Comparison of ENCODE assay signal across 9 mouse cellular contexts in the genomic region with DNA sequence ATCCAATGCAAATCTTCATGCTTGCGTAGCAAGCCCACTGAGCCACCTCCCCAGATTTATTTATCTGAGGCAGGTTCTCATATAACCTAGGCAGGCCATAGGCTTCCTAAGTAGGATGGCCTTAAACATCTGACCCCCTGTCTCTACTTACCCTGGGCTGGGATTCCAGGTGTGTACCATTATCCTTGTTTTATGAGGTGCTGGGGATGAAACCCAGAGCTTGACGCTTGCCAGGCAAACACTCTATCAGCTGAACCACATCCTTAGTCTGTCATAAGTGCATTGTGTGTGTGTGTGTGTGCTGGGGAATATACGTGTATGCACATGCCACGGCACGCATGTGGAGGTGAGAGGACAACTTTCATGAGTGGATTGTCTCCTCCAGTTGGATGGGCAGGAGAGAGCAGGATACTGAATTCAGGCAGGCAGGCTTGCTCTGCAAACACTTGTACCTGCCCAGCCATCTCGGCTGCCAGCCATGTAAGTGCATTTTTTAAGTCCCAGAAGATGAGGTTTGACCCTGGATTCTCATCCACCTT. TPM values are rescaled to one million over a fixed set of nuclear protein-coding genes. Genes with fewer than 3 reads are reported as not detected.
DNase-seq lines count a peak whose midpoint lies in the region; ATAC-seq and TF ChIP-seq lines count a peak whose summit lies in the region.
"Had no signal": no experiment of that assay in that cellular context is flagged by ENCODE, and none has a peak within 500 bp of the region (broad histone marks: within the 10 kb centered on the region; RNA-seq: fewer than 3 reads in every experiment).

No protein-coding gene starts in this region.

- peaks cover 27% of the 10 kb centered on the region; the same call in 1 of the 2 replicates for H3K4me1 ChIP-seq in kidney, postnatal 0 days (replicated peaks; ENCODE audit: insufficient read depth, low read length)
- H3K4me1 ChIP-seq in embryonic facial prominence, embryonic 12.5 days: peaks cover 18% of the 10 kb centered on the region; the same call in 1 of the 2 replicates
- H3K4me1 ChIP-seq in intestine, embryonic 16.5 days (ENCODE audit: control insufficient read depth, insufficient read depth, low read length): peaks cover 24% of the 10 kb centered on the region

- H3K79me2 ChIP-seq in macrophage (ENCODE audit: inconsistent target): peaks cover 37% of the 10 kb centered on the region

- WGBS in kidney, postnatal 0 days: 78% methylated on average over 6 of the region's 6 CpGs
- WGBS in embryonic facial prominence, embryonic 12.5 days: 86% methylated on average over 6 of the region's 6 CpGs
- WGBS in intestine, embryonic 16.5 days: 76% methylated on average over 6 of the region's 6 CpGs
- 43% methylated on average over 5 of the region's 6 CpGs for WGBS in macrophage (ENCODE audit: missing documents)

- TF ChIP-seq CTCF in kidney, postnatal 0 days (IDR thresholded peaks at IDR 0.05; ENCODE audit: low read depth): no peak

- intact Hi-C loops in left cerebral cortex, postnatal 14 days (cut with DNase I): no loop called here

- no peak for DNase-seq in kidney, postnatal 0 days (ENCODE audit: low spot score)
- DNase-seq in kidney, postnatal 4 days: no peak
- DNase-seq in left cerebral cortex, postnatal 14 days (ENCODE audit: low spot score in 2 of 2): no peak
- no peak for DNase-seq in embryo, embryonic 9.5 days (ENCODE audit: extremely low spot score)
- DNase-seq: gastrocnemius, postnatal 14 days had no signal

- H3K4me3 ChIP-seq in kidney, postnatal 0 days (replicated peaks; ENCODE audit: low read depth, low read length): peak overlapping the region; percentile 57; the same call in 1 of the 2 replicates
- H3K4me3 ChIP-seq in embryonic facial prominence, embryonic 12.5 days: no peak overlapping the region
- peak overlapping the region; percentile 56 for H3K4me3 ChIP-seq in intestine, embryonic 16.5 days (ENCODE audit: low read length)
- peak overlapping the region; percentile 88 for H3K4me3 ChIP-seq in macrophage (ENCODE audit: inconsistent target)

- peak overlapping the region; percentile 99 for H3K27ac ChIP-seq in kidney, postnatal 0 days
- H3K27ac ChIP-seq in embryonic facial prominence, embryonic 12.5 days: no peak overlapping the region
- H3K27ac ChIP-seq in intestine, embryonic 16.5 days (ENCODE audit: low read length): 0 out of 2 replicates have a peak overlapping the region, but pooled peaks have one; percentile 93
- peak overlapping the region; percentile 96 for H3K27ac ChIP-seq in macrophage
- H3K27ac ChIP-seq: neural tube, embryonic 12.5 days had no signal

- H3K9ac ChIP-seq in kidney, postnatal 0 days (ENCODE audit: low read depth, low read length): peak overlapping the region; percentile 83; the same call in 1 of the 2 replicates
- no peak overlapping the region for H3K9ac ChIP-seq in embryonic facial prominence, embryonic 12.5 days
- peak overlapping the region; percentile 87 for H3K9ac ChIP-seq in intestine, embryonic 16.5 days (ENCODE audit: low read depth, low read length)

- peaks cover 7% of the 10 kb centered on the region for H3K36me3 ChIP-seq in kidney, postnatal 0 days (ENCODE audit: insufficient read depth, low read length)
- H3K36me3 ChIP-seq in embryonic facial prominence, embryonic 12.5 days: peaks cover 9% of the 10 kb centered on the region
- H3K36me3 ChIP-seq in intestine, embryonic 16.5 days (ENCODE audit: control insufficient read depth, insufficient read depth, low read length): peaks cover 9% of the 10 kb centered on the region
- H3K36me3 ChIP-seq in macrophage (ENCODE audit: inconsistent target): peaks cover 42% of the 10 kb centered on the region
- H3K36me3 ChIP-seq: neural tube, embryonic 12.5 days had no signal

- H3K4me2 ChIP-seq in kidney, postnatal 0 days (ENCODE audit: low read length): peak overlapping the region; percentile 71
- peak overlapping the region; percentile 22; the same call in 1 of the 2 replicates for H3K4me2 ChIP-seq in embryonic facial prominence, embryonic 12.5 days (replicated peaks)
- H3K4me2 ChIP-seq in intestine, embryonic 16.5 days (ENCODE audit: low read depth, low read length): peak overlapping the region; percentile 81

- H3K27me3 ChIP-seq in kidney, postnatal 0 days (ENCODE audit: insufficient read depth, low read length): no peaks in the 10 kb centered on the region
- H3K27me3 ChIP-seq in embryonic facial prominence, embryonic 12.5 days: no peaks in the 10 kb centered on the region
- no peaks in the 10 kb centered on the region for H3K27me3 ChIP-seq in intestine, embryonic 16.5 days (replicated peaks; ENCODE audit: control insufficient read depth, insufficient read depth, low read length)

- ATAC-seq in kidney, postnatal 0 days (replicated peaks; ENCODE audit: low FRiP score, low read depth): no peak
- ATAC-seq in embryonic facial prominence, embryonic 12.5 days (ENCODE audit: insufficient number of reproducible peaks, insufficient read depth, low FRiP score, low TSS enrichment): no peak
- no peak for ATAC-seq in intestine, embryonic 16.5 days

- H3K9me3 ChIP-seq in kidney, postnatal 0 days (replicated peaks; ENCODE audit: low read length): no peaks in the 10 kb centered on the region
- H3K9me3 ChIP-seq in embryonic facial prominence, embryonic 12.5 days: no peaks in the 10 kb centered on the region; the same call in 1 of the 2 replicates
- no peaks in the 10 kb centered on the region for H3K9me3 ChIP-seq in intestine, embryonic 16.5 days (ENCODE audit: control insufficient read depth, low read length)
- H3K9me3 ChIP-seq: neural tube, embryonic 12.5 days had no signal

RNA-seq across cellular contexts. Expression of gene Vamp8, which starts 1.6 kb away (rescaled TPM):
- polyA plus RNA-seq in kidney, postnatal 0 days (2015; fragmentation: Nextera tagmentation; extraction: Ambion mirVana): 228 and 241 TPM in 2 replicates
- 90.7 and 98.1 TPM in 2 replicates for polyA plus RNA-seq in embryonic facial prominence, embryonic 12.5 days (2016; fragmentation: Nextera tagmentation; extraction: Ambion mirVana)
- 251 and 269 TPM in 2 replicates for polyA plus RNA-seq in intestine, embryonic 16.5 days (2015; fragmentation: Nextera tagmentation; extraction: Ambion mirVana)
- 100 to 1,000 TPM in 10 of 26 experiments, 10 to 100 TPM in 16; 16.9 to 163 (median 75.1) TPM for total RNA-seq in macrophage (2018; cell fraction: chromatin; rRNA removed)
- 100 to 1,000 TPM; 200 to 428 (median 318) TPM for total RNA-seq in macrophage (2018; cell fraction: cytosol; rRNA removed)
- 100 to 1,000 TPM in 14 of 26 experiments, 10 to 100 TPM in 12; 43.4 to 251 (median 145) TPM for total RNA-seq in macrophage (2018; cell fraction: nucleus; rRNA removed)
- 344 to 401 TPM (median 347 TPM) in 3 replicates for polyA plus RNA-seq in macrophage (2018)
- total RNA-seq in left cerebral cortex, postnatal 14 days (2021): 10 to 100 TPM in 1 of 2 experiments, 1 to 10 TPM in 1; 9.6 to 11.0 TPM

RNA-seq across cellular contexts. Expression of gene Vamp5, which starts 8.6 kb away (rescaled TPM):
- polyA plus RNA-seq in kidney, postnatal 0 days (2015; fragmentation: Nextera tagmentation; extraction: Ambion mirVana): 45.6 and 50.1 TPM in 2 replicates
- 14.5 and 19.9 TPM in 2 replicates for polyA plus RNA-seq in embryonic facial prominence, embryonic 12.5 days (2016; fragmentation: Nextera tagmentation; extraction: Ambion mirVana)
- polyA plus RNA-seq in intestine, embryonic 16.5 days (2015; fragmentation: Nextera tagmentation; extraction: Ambion mirVana): 17.3 and 17.8 TPM in 2 replicates
- 10 to 100 TPM in 3 of 26 experiments, 1 to 10 TPM in 18, under 1 TPM in 5; 0.29 to 16.4 (median 4.4) TPM for total RNA-seq in macrophage (2018; cell fraction: chromatin; rRNA removed)
- 10 to 100 TPM in 16 of 26 experiments, 1 to 10 TPM in 10; 6.1 to 16.4 (median 11.1) TPM for total RNA-seq in macrophage (2018; cell fraction: cytosol; rRNA removed)
- 10 to 100 TPM in 2 of 26 experiments, 1 to 10 TPM in 23, under 1 TPM in 1; 0.91 to 10.4 (median 5.2) TPM for total RNA-seq in macrophage (2018; cell fraction: nucleus; rRNA removed)
- polyA plus RNA-seq in macrophage (2018): 4.9 to 8.1 TPM (median 6.9 TPM) in 3 replicates
- total RNA-seq in left cerebral cortex, postnatal 14 days (2021): 1 to 10 TPM; 4.2 to 7.1 TPM

RNA-seq across cellular contexts. Expression of gene Rnf181, which starts 22.1 kb away (rescaled TPM):
- polyA plus RNA-seq in kidney, postnatal 0 days (2015; fragmentation: Nextera tagmentation; extraction: Ambion mirVana): 150 and 164 TPM in 2 replicates
- 80.2 and 88.0 TPM in 2 replicates for polyA plus RNA-seq in embryonic facial prominence, embryonic 12.5 days (2016; fragmentation: Nextera tagmentation; extraction: Ambion mirVana)
- polyA plus RNA-seq in intestine, embryonic 16.5 days (2015; fragmentation: Nextera tagmentation; extraction: Ambion mirVana): 159 and 162 TPM in 2 replicates
- total RNA-seq in macrophage (2018; cell fraction: chromatin; rRNA removed): 10 to 100 TPM; 35.6 to 81.0 (median 59.1) TPM
- total RNA-seq in macrophage (2018; cell fraction: cytosol; rRNA removed): 100 to 1,000 TPM in 12 of 26 experiments, 10 to 100 TPM in 14; 72.2 to 112 (median 99.2) TPM
- 100 to 1,000 TPM in 1 of 26 experiments, 10 to 100 TPM in 25; 46.7 to 111 (median 71.2) TPM for total RNA-seq in macrophage (2018; cell fraction: nucleus; rRNA removed)
- polyA plus RNA-seq in macrophage (2018): 78.5 to 103 TPM (median 89.0 TPM) in 3 replicates
- total RNA-seq in left cerebral cortex, postnatal 14 days (2021): 10 to 100 TPM; 70.4 to 73.7 TPM

RNA-seq across cellular contexts. Expression of gene Ggcx, which starts 25.2 kb away (rescaled TPM):
- 19.1 and 21.7 TPM in 2 replicates for polyA plus RNA-seq in kidney, postnatal 0 days (2015; fragmentation: Nextera tagmentation; extraction: Ambion mirVana)
- 34.4 and 38.5 TPM in 2 replicates for polyA plus RNA-seq in embryonic facial prominence, embryonic 12.5 days (2016; fragmentation: Nextera tagmentation; extraction: Ambion mirVana)
- 20.3 and 23.7 TPM in 2 replicates for polyA plus RNA-seq in intestine, embryonic 16.5 days (2015; fragmentation: Nextera tagmentation; extraction: Ambion mirVana)
- total RNA-seq in macrophage (2018; cell fraction: chromatin; rRNA removed): 10 to 100 TPM in 21 of 26 experiments, 1 to 10 TPM in 5; 5.1 to 62.6 (median 26.9) TPM
- 10 to 100 TPM in 4 of 26 experiments, 1 to 10 TPM in 22; 4.2 to 12.9 (median 7.6) TPM for total RNA-seq in macrophage (2018; cell fraction: cytosol; rRNA removed)
- total RNA-seq in macrophage (2018; cell fraction: nucleus; rRNA removed): 10 to 100 TPM in 21 of 26 experiments, 1 to 10 TPM in 5; 7.0 to 39.7 (median 20.7) TPM
- polyA plus RNA-seq in macrophage (2018): 7.0 to 9.8 TPM (median 7.8 TPM) in 3 replicates
- total RNA-seq in left cerebral cortex, postnatal 14 days (2021): 10 to 100 TPM; 22.3 to 23.1 TPM

RNA-seq across cellular contexts. Expression of gene Tmem150a, which starts 33.6 kb away (rescaled TPM):
- polyA plus RNA-seq in kidney, postnatal 0 days (2015; fragmentation: Nextera tagmentation; extraction: Ambion mirVana): 50.5 and 50.6 TPM in 2 replicates
- polyA plus RNA-seq in embryonic facial prominence, embryonic 12.5 days (2016; fragmentation: Nextera tagmentation; extraction: Ambion mirVana): 8.9 and 9.7 TPM in 2 replicates
- polyA plus RNA-seq in intestine, embryonic 16.5 days (2015; fragmentation: Nextera tagmentation; extraction: Ambion mirVana): 16.4 and 18.0 TPM in 2 replicates
- total RNA-seq in macrophage (2018; cell fraction: chromatin; rRNA removed): 10 to 100 TPM in 17 of 26 experiments, 1 to 10 TPM in 9; 5.7 to 27.5 (median 12.9) TPM
- 10 to 100 TPM in 7 of 26 experiments, 1 to 10 TPM in 19; 2.2 to 11.9 (median 6.2) TPM for total RNA-seq in macrophage (2018; cell fraction: cytosol; rRNA removed)
- 10 to 100 TPM in 15 of 26 experiments, 1 to 10 TPM in 11; 3.5 to 31.2 (median 12.0) TPM for total RNA-seq in macrophage (2018; cell fraction: nucleus; rRNA removed)
- 6.8 to 10.9 TPM (median 8.2 TPM) in 3 replicates for polyA plus RNA-seq in macrophage (2018)
- 10 to 100 TPM; 10.4 to 11.8 TPM for total RNA-seq in left cerebral cortex, postnatal 14 days (2021)

Comparison
In these comparisons a context has a peak if more than half of its experiments do, and no peak if none do; other contexts are left out.
1. H3K4me2 ChIP-seq: peak in every context shown above with its lines; median percentile 81 in intestine, embryonic 16.5 days; 71 in kidney, postnatal 0 days; 22 in embryonic facial prominence, embryonic 12.5 days.